22 mouse cellular contexts compared by ENCODE assay signal in the genomic region with DNA sequence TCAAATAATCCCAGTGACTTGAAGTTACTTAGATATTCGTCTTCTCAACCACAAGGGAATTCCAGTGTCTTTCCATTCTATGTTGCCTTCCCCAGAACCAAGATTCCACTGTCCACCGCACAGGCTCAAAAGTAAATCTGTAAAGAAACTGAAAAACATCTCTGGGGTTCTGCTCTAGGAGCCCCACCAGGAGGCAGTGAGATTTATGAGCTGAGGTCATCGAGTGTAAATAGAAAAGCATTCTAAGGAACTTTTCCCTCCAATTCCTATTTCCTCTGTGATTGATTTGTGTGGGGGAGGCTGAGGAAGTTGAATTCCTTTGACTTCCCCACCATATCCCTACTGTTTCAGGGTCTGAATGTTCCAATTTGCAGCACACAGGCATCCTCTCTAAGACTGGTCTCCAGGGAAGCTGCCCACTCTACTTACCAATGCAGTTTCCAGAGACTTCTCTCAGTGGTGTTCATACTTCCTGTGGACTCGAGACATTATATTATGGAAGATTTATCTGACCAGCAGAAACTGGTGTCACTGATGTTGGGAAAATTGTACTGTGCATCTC.
DNase-seq lines count a peak whose midpoint lies in the region; ATAC-seq and TF ChIP-seq lines count a peak whose summit lies in the region.
"Had no signal": no experiment of that assay in that cellular context is flagged by ENCODE, and none has a peak within 500 bp of the region (broad histone marks: within the 10 kb centered on the region; RNA-seq: fewer than 3 reads in every experiment).

No protein-coding gene starts in this region.

- H3K4me1 ChIP-seq in kidney, embryonic 15.5 days: peaks cover 38% of the 10 kb centered on the region
- H3K4me1 ChIP-seq in neural tube, embryonic 15.5 days: peaks cover 12% of the 10 kb centered on the region

- no peak overlapping the region for H3K4me3 ChIP-seq in kidney, embryonic 15.5 days (replicated peaks)
- no peak overlapping the region for H3K4me3 ChIP-seq in neural tube, embryonic 15.5 days (replicated peaks)
- H3K4me3 ChIP-seq: forebrain, embryonic 12.5 days; hindbrain, embryonic 13.5 days had no signal

- ATAC-seq in kidney, embryonic 15.5 days (replicated peaks; ENCODE audit: low FRiP score): peak; percentile 65; the same call in 1 of the 2 replicates
- peak; percentile 67 for ATAC-seq in Patski
- no peak for ATAC-seq in neural tube, embryonic 15.5 days (ENCODE audit: low FRiP score)
- ATAC-seq: inflammation-experienced regulatory T-cells, adult 6 months; midbrain, embryonic 16.5 days had no signal

- H3K9me3 ChIP-seq in kidney, embryonic 15.5 days (replicated peaks): no peaks in the 10 kb centered on the region
- H3K9me3 ChIP-seq in neural tube, embryonic 15.5 days (replicated peaks): no peaks in the 10 kb centered on the region
- H3K9me3 ChIP-seq: forebrain, embryonic 12.5 days; hindbrain, embryonic 13.5 days had no signal

- in situ Hi-C loops in Patski (cut with MboI; ENCODE audit: low pct_unique_long_range_greater_than_20kb): no loop called here

- peak; percentile 72 for DNase-seq in heart, adult 11 months
- no peak for DNase-seq in heart, adult 8-10 months (ENCODE audit: low spot score)
- DNase-seq in kidney, adult 18-20 months: no peak
- DNase-seq in Patski (ENCODE audit: low read depth, low spot score) (no peak), adipocyte (ENCODE audit: low spot score) (no peak)
- DNase-seq in natural killer cell, adult 2 months (ENCODE audit: low spot score in 2 of 2): no peak
- DNase-seq: adrenal gland, postnatal 36 days; cerebellum, adult 18-20 months; cerebellum, postnatal 25 days; heart, postnatal 14 days; layer of hippocampus, postnatal 36 days; lung, adult 18-20 months; lung, postnatal 36 days; thymus, adult 18-20 months; thymus, postnatal 4 days had no signal

- no peaks in the 10 kb centered on the region for H3K27me3 ChIP-seq in kidney, embryonic 15.5 days
- H3K27me3 ChIP-seq in Patski: no peaks in the 10 kb centered on the region
- H3K27me3 ChIP-seq in neural tube, embryonic 15.5 days (replicated peaks): no peaks in the 10 kb centered on the region
- H3K27me3 ChIP-seq: forebrain, embryonic 12.5 days; hindbrain, embryonic 13.5 days had no signal

- peak; percentile 12 for TF ChIP-seq CTCF in Patski (IDR thresholded peaks at IDR 0.05)

- no peak overlapping the region for H3K4me2 ChIP-seq in kidney, embryonic 15.5 days
- H3K4me2 ChIP-seq in neural tube, embryonic 15.5 days: no peak overlapping the region
- H3K4me2 ChIP-seq: forebrain, embryonic 12.5 days; hindbrain, embryonic 13.5 days; liver, embryonic 11.5 days had no signal

- 24% methylated on average over 4 of the region's 4 CpGs for WGBS in kidney, embryonic 15.5 days
- 21% methylated on average over 4 of the region's 4 CpGs for WGBS in neural tube, embryonic 15.5 days

- POLR2A ChIA-PET in Patski (lab: Charles Lee): interaction anchor here (0.6 kb wide), 1 partner anchor 263 kb away, joined by 6 read pairs; no protein-coding TSS in a partner anchor

- H3K36me3 ChIP-seq in kidney, embryonic 15.5 days: no peaks in the 10 kb centered on the region
- H3K36me3 ChIP-seq in neural tube, embryonic 15.5 days: no peaks in the 10 kb centered on the region
- H3K36me3 ChIP-seq: forebrain, embryonic 12.5 days; hindbrain, embryonic 13.5 days had no signal

- CTCF ChIA-PET in Patski (lab: Charles Lee): interaction anchor here (1.0 to 1.4 kb wide), 3 partner anchors 18 to 263 kb away, joined by 3 to 4 read pairs (median 3); no protein-coding TSS in a partner anchor

- no peak overlapping the region for H3K9ac ChIP-seq in kidney, embryonic 15.5 days
- H3K9ac ChIP-seq in neural tube, embryonic 15.5 days (replicated peaks): no peak overlapping the region
- H3K9ac ChIP-seq: forebrain, embryonic 12.5 days; hindbrain, embryonic 13.5 days had no signal

- peak overlapping the region; percentile 71 for H3K27ac ChIP-seq in kidney, embryonic 15.5 days
- peak overlapping the region; percentile 49; the same call in 1 of the 2 replicates for H3K27ac ChIP-seq in neural tube, embryonic 15.5 days (replicated peaks)
- H3K27ac ChIP-seq: forebrain, embryonic 12.5 days; hindbrain, embryonic 13.5 days had no signal
